Mouse (Mus musculus): ENCODE measurements around the gene Cnot3.
"Not testable (repeated sequence)": the region's sequence is repeated elsewhere in the genome, so short reads cannot be mapped to it uniquely, and the experiment has no call there.

Gene Cnot3

GRCm38 (mm10) chr7:3703148-3703878 is 58.2 kb downstream of the Cnot3 start:
- no peak for DNase-seq

- peak; percentile 97 to 99 for DNase-seq
Measured at GRCm38 (mm10) chr7:3703879-3704441, 58.9 kb downstream of the Cnot3 start, which contains the start of gene Rps9. Gene Rps9 (plus strand): TSS chr7:3703993.

GRCm38 (mm10) chr7:3704475-3704874 is 59.4 kb downstream of the Cnot3 start:
- no peak for DNase-seq

GRCm38 (mm10) chr7:3705461-3705860 is 60.4 kb downstream of the Cnot3 start:
- not testable (repeated sequence) for DNase-seq

GRCm38 (mm10) chr7:3705911-3706310 is 60.8 kb downstream of the Cnot3 start:
- DNase-seq, result no peak

GRCm38 (mm10) chr7:3706343-3706934 is 61.4 kb downstream of the Cnot3 start:
- DNase-seq, result no peak

- no peak for DNase-seq
Measured at GRCm38 (mm10) chr7:3707027-3707426, 62.0 kb downstream of the Cnot3 start.

- no peak for DNase-seq
Measured at GRCm38 (mm10) chr7:3707568-3708413, 62.7 kb downstream of the Cnot3 start.

- not testable (repeated sequence) for DNase-seq
Measured at GRCm38 (mm10) chr7:3708447-3708980, 63.4 kb downstream of the Cnot3 start.

- no peak for DNase-seq
Measured at GRCm38 (mm10) chr7:3709000-3709399, 63.9 kb downstream of the Cnot3 start.

Data from cerebellum, postnatal 36 days (tissue).